Mouse (Mus musculus) cerebellum, postnatal 14 days (tissue): ENCODE measurements at regions not wholly inside any gene's neighbourhood (a gene's known extent, or its start where the extent isn't known, plus 50 kb on each side); places are given as distances from the start of the nearest gene placed in this dataset.

Source experiments
- DNase-seq, 2 experiments: peaks; one replicate each; pipeline ENCODE4 v3.0.0; 2021; ENCODE audit warnings: mixed read lengths in 2 of 2

GRCm38 (mm10) chr1:100551293-100551692 lies 778.7 kb downstream of the Cntnap5b start:
- no peak for DNase-seq

- peak; percentile 12 to 51 for DNase-seq
These were observed 784.4 kb downstream of the Cntnap5b start for GRCm38 (mm10) chr1:100556937-100557336.
